Mouse (Mus musculus) neural tube, embryonic 15.5 days (tissue): ENCODE measurements at regions not wholly inside any gene's neighbourhood (a gene's known extent, or its start where the extent isn't known, plus 50 kb on each side); places are given as distances from the start of the nearest gene placed in this dataset.
A peak's percentile ranks its signal among the peaks of the same experiment; 100 is the strongest.

ENCODE experiments used
- ATAC-seq: fragments of 200-750 bp; cut with Nextera tagmentation; 2 replicates; pipeline ENCODE4 v1.8.0; 2017; ENCODE audit warnings: mild to moderate bottlenecking, moderate TSS enrichment, moderate library complexity; ENCODE audit not compliant: low FRiP score
- H3K27ac ChIP-seq: fragments of 300-500 bp; sonication (generic); replicated peaks from 2 replicates; pipeline ENCODE4 v1.5.1; 2015; ENCODE audit warnings: mild to moderate bottlenecking, inconsistent platforms
- H3K27me3 ChIP-seq: fragments of 300-500 bp; sonication (generic); replicated peaks from 2 replicates; pipeline ENCODE4 v1.6.1; 2015; ENCODE audit warnings: inconsistent platforms
- H3K36me3 ChIP-seq: fragments of 300-500 bp; sonication (generic); 2 replicates; pipeline ENCODE4 v1.6.1; 2015; ENCODE audit warnings: inconsistent platforms
- H3K4me1 ChIP-seq: fragments of 300-500 bp; sonication (generic); 2 replicates; pipeline ENCODE4 v1.6.1; 2015; ENCODE audit warnings: inconsistent platforms
- H3K4me2 ChIP-seq: fragments of 300-500 bp; sonication (generic); 2 replicates; pipeline ENCODE4 v1.6.1; 2015; ENCODE audit warnings: inconsistent platforms, mild to moderate bottlenecking, moderate library complexity
- H3K4me3 ChIP-seq: fragments of 300-500 bp; sonication (generic); replicated peaks from 2 replicates; pipeline ENCODE4 v1.5.1; 2015; ENCODE audit warnings: mild to moderate bottlenecking, inconsistent platforms
- H3K9ac ChIP-seq: fragments of 300-500 bp; sonication (generic); replicated peaks from 2 replicates; pipeline ENCODE4 v1.6.1; 2015; ENCODE audit warnings: mild to moderate bottlenecking, inconsistent platforms
- H3K9me3 ChIP-seq: fragments of 300-500 bp; sonication (generic); replicated peaks from 2 replicates; pipeline ENCODE4 v1.6.1; 2016; ENCODE audit warnings: inconsistent platforms
- WGBS: fragments of 180-500 bp; shearing (Covaris S2); methylation state at CpG from one replicate; pipeline ENCODE4 v1.1.7; 2015; ENCODE audit warnings: mixed read lengths; 5-methylcytosine and 5-hydroxymethylcytosine counted together

DNA sequence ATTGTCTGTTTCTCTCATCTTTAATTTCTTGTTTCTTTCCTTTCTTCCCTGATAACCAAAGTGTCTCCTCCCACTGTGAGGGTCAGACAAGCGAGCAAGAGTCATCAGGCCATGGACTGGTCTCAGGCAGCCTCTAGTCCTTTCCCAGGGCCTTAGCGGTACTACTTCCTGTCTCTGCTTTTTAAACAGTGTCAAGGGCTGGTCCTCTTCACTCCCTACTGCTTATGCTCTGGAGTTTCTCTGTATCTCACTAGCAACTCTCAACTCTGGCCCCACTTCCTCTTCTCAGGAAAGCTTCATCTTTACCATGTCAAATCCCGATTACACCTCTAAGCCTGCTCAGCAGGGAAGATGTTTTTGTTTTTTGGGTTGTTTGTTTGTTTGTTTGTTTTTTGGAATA is 124.1 kb downstream of the Pten start:
- H3K4me3 ChIP-seq = no peak overlapping the region
- H3K4me1 ChIP-seq = peaks cover 5% of the 10 kb centered on the region; the same call in 1 of the 2 replicates
- H3K27ac ChIP-seq = no peak overlapping the region
- WGBS = 85% methylated on average over 3 of the region's 3 CpGs
- no peak for ATAC-seq
- no peaks in the 10 kb centered on the region for H3K36me3 ChIP-seq
- H3K4me2 ChIP-seq = no peak overlapping the region
- H3K9me3 ChIP-seq = no peaks in the 10 kb centered on the region
- no peak overlapping the region for H3K9ac ChIP-seq
- H3K27me3 ChIP-seq = no peaks in the 10 kb centered on the region

DNA sequence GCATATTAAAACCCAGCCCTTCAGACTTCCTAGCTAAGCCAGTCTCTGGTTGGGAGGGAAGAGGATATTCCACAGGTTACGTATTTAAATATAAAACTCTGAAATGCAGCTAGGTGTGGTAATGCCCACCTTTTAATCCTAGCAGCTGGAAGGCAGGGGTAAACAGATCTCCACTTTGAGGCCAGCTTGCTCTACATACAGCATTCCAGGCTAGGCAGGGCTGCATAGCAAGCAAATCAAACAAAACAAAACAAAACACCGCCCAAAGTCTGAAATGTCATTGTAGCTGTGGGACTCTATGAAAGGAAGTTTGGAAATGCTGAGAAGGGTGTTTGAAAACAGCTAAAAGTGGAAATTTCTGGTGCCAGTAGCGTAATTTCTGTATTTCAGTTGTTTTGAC is 127.0 kb downstream of the Pten start:
- 83% methylated on average over 3 of the region's 3 CpGs for WGBS
- H3K4me1 ChIP-seq = peaks cover 5% of the 10 kb centered on the region; the same call in 1 of the 2 replicates
- no peak for ATAC-seq

DNA sequence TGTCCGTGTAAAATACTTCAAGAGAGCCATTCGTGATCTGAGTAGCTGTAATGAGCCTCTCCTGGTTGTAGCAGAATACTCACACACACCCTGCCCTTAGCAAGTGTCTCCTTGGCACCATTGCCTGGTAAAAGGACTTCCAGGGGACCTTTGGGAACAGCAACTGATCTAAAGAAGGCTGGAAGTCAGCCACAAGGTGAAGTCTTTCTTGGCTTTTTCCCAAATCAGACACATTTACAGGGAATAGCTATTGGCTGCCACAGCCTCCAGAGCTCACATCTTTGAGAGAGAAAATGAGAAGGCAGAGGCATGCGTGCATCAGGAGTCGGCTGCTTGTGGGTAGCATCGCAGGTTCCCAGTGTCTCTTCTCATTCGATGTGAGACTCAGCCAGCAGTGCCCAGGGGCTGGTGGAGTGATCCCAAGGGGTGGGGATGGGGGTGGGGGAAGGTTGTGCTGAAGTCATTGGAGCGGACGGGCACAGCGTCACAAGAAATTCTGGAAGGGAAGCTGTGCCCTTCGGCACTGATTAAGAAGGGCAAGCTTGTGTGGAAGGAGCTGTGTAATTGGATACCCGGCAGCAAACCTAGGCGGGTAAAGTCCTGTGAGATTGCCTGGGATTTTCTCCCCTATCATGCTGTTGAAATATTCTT is 128.3 kb downstream of the Pten start:
- no peaks in the 10 kb centered on the region for H3K27me3 ChIP-seq
- H3K4me2 ChIP-seq = 0 out of 2 replicates have a peak overlapping the region, but pooled peaks have one; percentile 23
- no peak overlapping the region for H3K4me3 ChIP-seq
- H3K27ac ChIP-seq = 0 out of 2 replicates have a peak overlapping the region, but pooled peaks have one; percentile 1
- H3K4me1 ChIP-seq = peaks cover 5% of the 10 kb centered on the region; the same call in 1 of the 2 replicates
- 0 out of 2 replicates have a peak, but pooled peaks have one; percentile 24 for ATAC-seq
- no peaks in the 10 kb centered on the region for H3K9me3 ChIP-seq
- no peaks in the 10 kb centered on the region for H3K36me3 ChIP-seq
- no peak overlapping the region for H3K9ac ChIP-seq
- WGBS = 60% methylated on average over 12 of the region's 12 CpGs

More for the DNA sequence above, 127.0 kb downstream of the Pten start:
- no peaks in the 10 kb centered on the region for H3K27me3 ChIP-seq
- H3K9me3 ChIP-seq = no peaks in the 10 kb centered on the region
- H3K36me3 ChIP-seq = no peaks in the 10 kb centered on the region
- no peak overlapping the region for H3K27ac ChIP-seq
- no peak overlapping the region for H3K9ac ChIP-seq
- H3K4me2 ChIP-seq = no peak overlapping the region
- no peak overlapping the region for H3K4me3 ChIP-seq

DNA sequence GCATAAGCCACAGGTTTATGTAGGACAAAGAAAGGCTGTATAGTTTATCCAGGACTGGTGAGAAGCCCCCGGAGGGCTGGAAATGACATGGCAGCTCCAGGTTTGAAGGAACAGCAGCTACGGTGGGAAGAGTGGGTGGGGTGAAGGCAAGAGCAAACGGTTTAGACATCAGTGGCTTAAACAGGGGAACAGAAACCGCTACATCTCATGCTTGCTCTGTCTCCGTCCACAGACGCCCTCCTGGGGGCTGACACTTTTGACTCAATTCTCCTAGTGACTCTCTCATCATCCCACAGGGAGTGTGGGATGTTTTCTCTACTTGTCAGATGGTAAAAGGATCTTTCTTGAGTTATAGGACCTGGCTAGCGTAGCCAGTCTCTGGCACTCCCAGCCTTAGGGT is 129.9 kb downstream of the Pten start:
- no peak for ATAC-seq
- Histone ChIP-seq H3K27ac (no peak overlapping the region), H3K4me2 (no peak overlapping the region), H3K4me3 (no peak overlapping the region), H3K36me3 (no peaks in the 10 kb centered on the region), H3K27me3 (no peaks in the 10 kb centered on the region), H3K9ac (no peak overlapping the region), H3K4me1 (peaks cover 5% of the 10 kb centered on the region; the same call in 1 of the 2 replicates), H3K9me3 (no peaks in the 10 kb centered on the region)
- WGBS = 75% methylated on average over 7 of the region's 7 CpGs

DNA sequence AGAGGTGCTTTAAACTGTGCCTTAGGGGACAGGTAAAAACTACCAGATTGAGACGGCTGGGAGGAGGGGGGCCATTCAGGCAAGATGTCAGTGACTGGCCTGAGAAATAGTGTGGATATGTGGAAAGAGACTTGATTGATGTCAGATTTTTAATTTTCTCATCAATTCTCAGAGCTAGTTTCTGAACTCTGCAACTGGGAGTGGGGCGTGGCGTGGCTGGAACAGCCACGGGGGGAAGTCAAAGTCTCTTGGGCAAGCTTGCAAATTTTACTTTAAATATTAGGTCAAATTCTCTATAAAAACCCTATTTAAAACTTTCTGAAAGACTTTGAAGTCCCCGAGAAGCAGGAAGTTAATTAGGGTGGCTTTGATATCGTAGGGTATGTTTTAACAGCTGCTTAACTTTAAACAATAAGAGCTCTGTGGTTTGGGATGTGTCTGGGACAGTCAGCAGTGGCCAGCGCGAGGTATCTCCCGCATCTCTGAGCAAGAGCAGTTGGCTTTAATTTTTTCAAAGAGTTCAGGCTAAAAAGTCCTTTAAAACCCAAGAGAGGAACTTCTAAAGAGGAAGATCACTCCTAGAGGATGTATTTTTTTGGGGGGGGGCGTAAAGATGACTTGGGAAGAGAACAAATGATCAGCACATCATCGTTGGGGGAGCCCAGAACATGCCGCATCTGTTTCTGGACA is 131.5 kb downstream of the Pten start:
- Histone ChIP-seq H3K27ac (no peak overlapping the region), H3K9me3 (no peaks in the 10 kb centered on the region), H3K36me3 (no peaks in the 10 kb centered on the region), H3K9ac (no peak overlapping the region), H3K4me1 (peaks cover 5% of the 10 kb centered on the region; the same call in 1 of the 2 replicates), H3K27me3 (no peaks in the 10 kb centered on the region), H3K4me3 (no peak overlapping the region), H3K4me2 (no peak overlapping the region)
- 78% methylated on average over 12 of the region's 12 CpGs for WGBS
- ATAC-seq = no peak

DNA sequence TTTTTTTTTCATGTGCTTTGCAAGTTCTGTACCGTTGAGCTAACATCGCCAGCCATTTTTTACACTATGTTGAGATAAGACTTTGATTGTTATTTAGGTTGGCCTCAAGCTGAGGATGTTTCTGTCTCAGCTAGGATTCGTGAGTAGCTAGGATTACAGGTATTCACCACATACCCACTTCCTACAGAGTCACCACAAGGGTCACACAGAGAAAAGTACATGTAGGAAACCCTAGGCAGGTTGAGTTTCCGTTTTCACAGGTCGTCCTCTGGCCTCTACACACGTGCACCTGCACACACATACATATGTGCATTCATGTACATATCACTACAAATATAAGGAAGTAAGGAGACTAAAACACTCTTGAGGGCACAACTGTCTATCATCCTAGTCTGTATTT is 133.5 kb downstream of the Pten start:
- WGBS = 92% methylated on average over 6 of the region's 6 CpGs

DNA sequence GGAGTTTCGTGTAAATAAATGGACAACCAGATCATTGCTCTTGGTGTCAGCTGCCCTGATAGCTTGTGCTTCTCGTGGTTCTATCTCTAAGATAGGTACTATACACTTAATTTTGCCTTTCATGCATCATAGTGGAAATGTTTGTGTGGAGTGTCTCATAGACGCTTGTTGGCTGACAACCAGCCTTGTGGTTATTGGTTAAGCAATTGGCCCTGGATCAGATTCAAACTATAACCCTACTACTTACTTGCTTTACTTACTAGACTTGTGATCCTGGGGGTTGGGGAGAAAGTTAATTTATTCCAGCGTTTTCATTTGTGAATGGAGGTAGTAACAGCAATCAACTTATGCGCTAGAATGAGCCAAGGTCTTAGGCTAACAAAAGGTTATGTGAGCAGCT is 135.2 kb downstream of the Pten start:
- Histone ChIP-seq H3K27ac (no peak overlapping the region), H3K9ac (no peak overlapping the region), H3K36me3 (no peaks in the 10 kb centered on the region), H3K4me2 (no peak overlapping the region), H3K9me3 (no peaks in the 10 kb centered on the region), H3K4me3 (no peak overlapping the region), H3K27me3 (no peaks in the 10 kb centered on the region), H3K4me1 (no peaks in the 10 kb centered on the region)
- ATAC-seq = no peak
- 88% methylated on average over 5 of the region's 5 CpGs for WGBS

More for the DNA sequence above, 133.5 kb downstream of the Pten start:
- no peak overlapping the region for H3K9ac ChIP-seq
- no peaks in the 10 kb centered on the region for H3K4me1 ChIP-seq
- no peak overlapping the region for H3K4me2 ChIP-seq
- no peak overlapping the region for H3K4me3 ChIP-seq
- no peaks in the 10 kb centered on the region for H3K9me3 ChIP-seq
- no peak for ATAC-seq
- no peaks in the 10 kb centered on the region for H3K27me3 ChIP-seq
- no peaks in the 10 kb centered on the region for H3K36me3 ChIP-seq
- H3K27ac ChIP-seq = no peak overlapping the region

DNA sequence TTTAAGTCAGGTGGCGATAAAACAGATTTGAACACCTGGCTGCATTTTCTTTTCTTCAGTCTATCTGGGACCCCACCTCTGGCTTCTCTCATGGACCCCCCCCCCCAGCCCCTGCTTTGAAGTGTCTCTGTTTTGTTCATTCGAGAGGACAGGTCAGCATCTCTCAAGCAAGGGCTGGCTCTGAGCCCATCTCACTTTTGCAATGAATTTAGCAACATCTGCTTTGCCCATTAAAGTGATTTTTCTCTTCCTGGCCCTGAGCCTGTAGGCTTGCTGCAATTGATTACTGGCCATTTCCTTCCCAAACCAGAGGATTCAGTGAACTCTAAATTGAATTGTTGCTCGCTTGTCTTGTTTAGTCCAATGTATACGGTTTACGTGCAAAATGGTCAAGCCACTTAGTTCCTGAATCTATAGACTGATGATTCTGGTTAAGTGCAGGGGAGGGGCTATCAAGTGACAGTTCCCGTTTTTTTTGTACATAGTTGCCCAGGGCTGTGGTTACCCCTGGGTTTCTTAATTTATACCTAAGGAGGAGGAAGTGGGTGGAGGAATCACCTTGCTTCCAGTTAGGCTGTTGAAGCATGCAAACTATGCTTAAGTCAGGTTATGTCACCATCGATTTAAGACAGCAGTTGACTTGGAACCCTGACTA is 146.3 kb downstream of the Pten start:
- no peaks in the 10 kb centered on the region for H3K36me3 ChIP-seq
- no peaks in the 10 kb centered on the region for H3K9me3 ChIP-seq
- no peaks in the 10 kb centered on the region for H3K4me1 ChIP-seq
- H3K4me2 ChIP-seq = no peak overlapping the region
- H3K27ac ChIP-seq = no peak overlapping the region
- WGBS = 72% methylated on average over 7 of the region's 7 CpGs
- H3K27me3 ChIP-seq = no peaks in the 10 kb centered on the region
- no peak overlapping the region for H3K9ac ChIP-seq
- no peak overlapping the region for H3K4me3 ChIP-seq
- no peak for ATAC-seq

DNA sequence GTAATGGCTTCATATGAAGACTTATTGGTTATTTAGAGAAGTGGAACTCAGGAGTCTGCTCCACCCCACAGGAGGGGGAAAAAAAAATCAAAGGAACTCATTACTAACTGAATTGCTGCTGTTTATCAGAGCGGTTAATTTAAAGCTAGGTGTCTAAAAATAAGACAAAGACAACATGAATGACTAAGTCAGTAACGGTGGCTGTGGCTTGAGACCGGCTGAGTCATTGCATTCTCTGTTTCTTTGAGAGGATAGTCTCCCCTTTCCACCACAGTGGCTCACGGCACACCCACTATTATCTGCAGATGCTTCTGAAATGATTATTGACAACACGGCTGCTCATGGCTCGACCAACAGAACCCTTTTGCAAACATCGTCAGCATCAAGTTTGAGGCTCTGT is 147.2 kb downstream of the Pten start:
- Histone ChIP-seq H3K4me3 (no peak overlapping the region), H3K9me3 (no peaks in the 10 kb centered on the region), H3K4me2 (no peak overlapping the region), H3K4me1 (no peaks in the 10 kb centered on the region), H3K9ac (no peak overlapping the region), H3K27ac (no peak overlapping the region), H3K27me3 (no peaks in the 10 kb centered on the region), H3K36me3 (no peaks in the 10 kb centered on the region)
- 75% methylated on average over 7 of the region's 7 CpGs for WGBS
- no peak for ATAC-seq

DNA sequence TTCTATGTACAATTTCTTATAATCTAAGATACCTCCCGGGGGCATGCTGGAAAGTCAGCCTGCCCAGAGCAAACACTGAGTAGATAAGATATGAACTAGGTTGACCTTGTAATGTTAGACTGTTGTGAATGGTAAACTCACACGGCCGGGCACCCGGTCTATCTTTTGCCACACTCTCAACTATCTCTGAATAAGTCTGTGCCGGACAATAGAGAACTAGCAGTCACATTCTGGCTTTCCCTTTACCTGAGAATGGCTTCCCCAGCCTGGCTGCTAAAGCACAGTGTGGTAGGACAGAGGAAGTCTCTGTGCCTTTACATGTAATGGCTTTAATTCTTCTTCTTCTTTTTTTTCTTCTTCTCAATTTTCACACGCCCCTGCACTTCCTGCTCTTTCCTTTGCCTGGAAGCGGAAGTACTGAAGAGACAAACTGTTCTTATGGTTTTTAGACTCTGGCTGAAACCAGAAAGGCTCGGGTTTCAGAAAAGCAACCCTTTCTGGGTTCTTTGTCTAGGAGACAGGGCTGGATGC is 148.7 kb downstream of the Pten start:
- no peaks in the 10 kb centered on the region for H3K4me1 ChIP-seq
- no peaks in the 10 kb centered on the region for H3K27me3 ChIP-seq
- H3K27ac ChIP-seq = no peak overlapping the region
- H3K9ac ChIP-seq = no peak overlapping the region
- no peak for ATAC-seq
- H3K36me3 ChIP-seq = no peaks in the 10 kb centered on the region
- H3K9me3 ChIP-seq = no peaks in the 10 kb centered on the region
- 82% methylated on average over 8 of the region's 8 CpGs for WGBS
- no peak overlapping the region for H3K4me2 ChIP-seq
- no peak overlapping the region for H3K4me3 ChIP-seq

DNA sequence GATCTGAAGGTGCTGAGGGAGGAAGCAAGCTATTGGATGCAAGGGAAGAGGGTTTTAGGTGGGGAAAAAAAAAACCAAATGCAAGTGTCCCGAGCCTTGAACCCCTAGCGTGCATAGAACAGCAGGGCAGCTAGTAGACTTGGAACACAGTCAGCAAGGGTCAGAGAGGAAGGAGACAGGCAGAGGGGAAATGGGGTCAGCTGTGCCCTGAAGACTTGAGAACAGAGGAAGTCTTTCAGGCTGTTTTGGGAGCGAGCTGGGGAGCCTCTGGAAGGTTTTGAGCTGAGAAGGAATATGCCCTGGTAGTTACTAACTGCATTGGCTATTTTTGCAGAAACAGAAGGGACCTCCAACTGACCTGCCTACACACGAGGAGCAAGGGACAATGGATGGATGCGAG is 149.5 kb downstream of the Pten start:
- Histone ChIP-seq H3K4me1 (no peaks in the 10 kb centered on the region), H3K36me3 (no peaks in the 10 kb centered on the region), H3K27me3 (no peaks in the 10 kb centered on the region), H3K4me2 (no peak overlapping the region), H3K27ac (no peak overlapping the region), H3K9ac (no peak overlapping the region), H3K9me3 (no peaks in the 10 kb centered on the region), H3K4me3 (no peak overlapping the region)
- WGBS = 73% methylated on average over 5 of the region's 5 CpGs
- ATAC-seq = no peak

DNA sequence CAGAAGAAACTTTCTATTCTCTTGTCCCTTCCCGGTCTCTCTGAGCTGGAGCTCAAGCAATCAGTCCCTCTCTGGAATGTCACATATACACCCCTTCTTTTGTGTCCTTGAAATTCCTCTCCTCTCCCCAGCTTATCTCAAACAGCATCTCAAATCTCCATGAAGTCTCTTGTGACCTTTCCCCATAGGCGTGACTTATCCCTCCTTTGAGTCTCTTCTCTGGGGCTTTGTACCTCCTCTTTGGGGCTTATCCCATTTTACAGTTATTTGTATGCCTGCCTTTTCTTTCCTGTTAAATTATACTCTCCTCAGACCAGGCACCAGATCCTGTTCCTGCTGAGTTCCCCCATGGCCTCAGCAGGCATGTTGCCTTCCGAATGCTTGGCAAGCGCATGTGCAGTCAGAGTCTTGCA is 152.8 kb downstream of the Pten start:
- no peaks in the 10 kb centered on the region for H3K27me3 ChIP-seq
- H3K4me2 ChIP-seq = no peak overlapping the region
- H3K9ac ChIP-seq = no peak overlapping the region
- 29% methylated on average over 4 of the region's 4 CpGs for WGBS
- no peak overlapping the region for H3K27ac ChIP-seq
- H3K4me3 ChIP-seq = no peak overlapping the region
- no peaks in the 10 kb centered on the region for H3K4me1 ChIP-seq
- no peaks in the 10 kb centered on the region for H3K9me3 ChIP-seq
- no peaks in the 10 kb centered on the region for H3K36me3 ChIP-seq
- ATAC-seq = no peak
